In genomic region chr10:92163851-92164647, GRCm38 (mm10) we compare ENCODE assay signal across 15 mouse cellular contexts.
DNase-seq lines count a peak whose midpoint lies in the region; ATAC-seq and TF ChIP-seq lines count a peak whose summit lies in the region.
"Had no signal": no experiment of that assay in that cellular context is flagged by ENCODE, and none has a peak within 500 bp of the region (broad histone marks: within the 10 kb centered on the region; RNA-seq: fewer than 3 reads in every experiment).

No protein-coding gene starts in this region.

- H3K4me1 ChIP-seq in forebrain, embryonic 15.5 days = peaks cover 25% of the 10 kb centered on the region
- peaks cover 70% of the 10 kb centered on the region for H3K4me1 ChIP-seq in midbrain, embryonic 10.5 days
- peaks cover 7% of the 10 kb centered on the region; the same call in 1 of the 2 replicates for H3K4me1 ChIP-seq in lung, postnatal 0 days (ENCODE audit: insufficient read depth, low read depth, low read length)

- peak overlapping the region; percentile 51 for H3K4me3 ChIP-seq in forebrain, embryonic 15.5 days
- H3K4me3 ChIP-seq in midbrain, embryonic 10.5 days = peak overlapping the region; percentile 65
- H3K4me3 ChIP-seq in lung, postnatal 0 days (ENCODE audit: low read depth, low read length) = no peak overlapping the region
- H3K4me3 ChIP-seq: megakaryocyte, embryonic 14.5 days had no signal

- no peaks in the 10 kb centered on the region for H3K9me3 ChIP-seq in forebrain, embryonic 15.5 days
- no peaks in the 10 kb centered on the region for H3K9me3 ChIP-seq in midbrain, embryonic 10.5 days (replicated peaks)
- no peaks in the 10 kb centered on the region for H3K9me3 ChIP-seq in lung, postnatal 0 days (ENCODE audit: low read length)

- no peaks in the 10 kb centered on the region for H3K36me3 ChIP-seq in forebrain, embryonic 15.5 days
- peaks cover 6% of the 10 kb centered on the region; the same call in 1 of the 2 replicates for H3K36me3 ChIP-seq in midbrain, embryonic 10.5 days
- H3K36me3 ChIP-seq in lung, postnatal 0 days (ENCODE audit: insufficient read depth, low read length) = no peaks in the 10 kb centered on the region
- H3K36me3 ChIP-seq: G1E had no signal

- no peak for TF ChIP-seq EP300 in lung, postnatal 0 days (IDR thresholded peaks at IDR 0.05)

- peak overlapping the region; percentile 83 for H3K27ac ChIP-seq in forebrain, embryonic 15.5 days (replicated peaks)
- peak overlapping the region; percentile 95 for H3K27ac ChIP-seq in midbrain, embryonic 10.5 days (replicated peaks)
- H3K27ac ChIP-seq in lung, postnatal 0 days (ENCODE audit: low read length) = no peak overlapping the region
- H3K27ac ChIP-seq: liver, embryonic 14.5 days had no signal

- DNase-seq in cerebellum, postnatal 14 days = peak; percentile 16 to 22
- DNase-seq in cerebellum, adult 8-10 months = no peak
- DNase-seq in ZHBTc4 (ENCODE audit: low read depth, low spot score) = peak; percentile 6
- DNase-seq in midbrain, embryonic 10.5 days (ENCODE audit: low spot score) = no peak
- DNase-seq in gastrocnemius, postnatal 10 days = no peak
- no peak for DNase-seq in right cerebral cortex, postnatal 10 days (ENCODE audit: low spot score in 2 of 2)
- no peak for DNase-seq in lung, postnatal 0 days (ENCODE audit: low spot score)
- DNase-seq: adrenal gland, postnatal 14 days; cerebellum, adult 18-20 months; heart, adult 18-20 months; thymus, postnatal 36 days had no signal

- H3K9ac ChIP-seq in forebrain, embryonic 15.5 days (replicated peaks) = peak overlapping the region; percentile 51
- H3K9ac ChIP-seq in lung, postnatal 0 days (replicated peaks; ENCODE audit: low read depth) = no peak overlapping the region
- H3K9ac ChIP-seq: liver, embryonic 14.5 days had no signal

- TF ChIP-seq CTCF in lung, postnatal 0 days (IDR thresholded peaks at IDR 0.05) = no peak

- 11% methylated on average over 12 of the region's 12 CpGs for WGBS in forebrain, embryonic 15.5 days
- 34% methylated on average over 12 of the region's 12 CpGs for WGBS in midbrain, embryonic 10.5 days
- 44% methylated on average over 12 of the region's 12 CpGs for WGBS in lung, postnatal 0 days

- ATAC-seq in forebrain, embryonic 15.5 days (replicated peaks) = no peak
- no peak for ATAC-seq in lung, postnatal 0 days

- H3K27me3 ChIP-seq in forebrain, embryonic 15.5 days = peaks cover 3% of the 10 kb centered on the region; the same call in 1 of the 2 replicates
- peaks cover 37% of the 10 kb centered on the region for H3K27me3 ChIP-seq in midbrain, embryonic 10.5 days (ENCODE audit: low read depth, poor library complexity, severe bottlenecking)
- H3K27me3 ChIP-seq in lung, postnatal 0 days (replicated peaks; ENCODE audit: insufficient read depth, low read length) = peaks cover 4% of the 10 kb centered on the region; the same call in 1 of the 2 replicates

- peak overlapping the region; percentile 77 for H3K4me2 ChIP-seq in forebrain, embryonic 15.5 days (replicated peaks)
- H3K4me2 ChIP-seq in lung, postnatal 0 days (replicated peaks; ENCODE audit: low read depth, low read length) = no peak overlapping the region

Comparison
In these comparisons a context has a peak if more than half of its experiments do, and no peak if none do; other contexts are left out.
1. DNase-seq: peak in cerebellum, postnatal 14 days (2 of 2) and ZHBTc4 (single experiment); none in cerebellum, adult 8-10 months (single experiment), midbrain, embryonic 10.5 days (single experiment), gastrocnemius, postnatal 10 days (single experiment), right cerebral cortex, postnatal 10 days (0 of 2) and lung, postnatal 0 days (single experiment).